18 mouse cellular contexts compared by ENCODE assay signal in genomic region chr11:20680781-20681180, GRCm38 (mm10).
"Had no signal": no experiment of that assay in that cellular context is flagged by ENCODE, and none has a peak within 500 bp of the region (broad histone marks: within the 10 kb centered on the region; RNA-seq: fewer than 3 reads in every experiment).

No protein-coding gene starts in this region.

- H3K9me3 ChIP-seq: liver, embryonic 13.5 days; liver, embryonic 15.5 days; lung, embryonic 15.5 days; megakaryocyte, embryonic 14.5 days; midbrain, embryonic 12.5 days; midbrain, embryonic 15.5 days; neural tube, embryonic 12.5 days; stomach, embryonic 15.5 days had no signal

- H3K4me3 ChIP-seq: liver, embryonic 13.5 days; liver, embryonic 15.5 days; lung, embryonic 15.5 days; megakaryocyte, embryonic 14.5 days; midbrain, embryonic 12.5 days; midbrain, embryonic 15.5 days; neural tube, embryonic 12.5 days; stomach, embryonic 15.5 days had no signal

- DNase-seq: liver, embryonic 13.5 days; liver, postnatal 0 days; lung, adult 2 months; lung, postnatal 14 days; lung, postnatal 36 days; right cerebral cortex, postnatal 14 days; thymus, adult 2 months; thymus, postnatal 14 days; thymus, postnatal 36 days had no signal

- H3K36me3 ChIP-seq: lung, embryonic 15.5 days; midbrain, embryonic 12.5 days; midbrain, embryonic 15.5 days; stomach, embryonic 15.5 days had no signal

- H3K4me1 ChIP-seq: liver, embryonic 13.5 days; liver, embryonic 15.5 days; lung, embryonic 15.5 days; midbrain, embryonic 12.5 days; midbrain, embryonic 15.5 days; neural tube, embryonic 12.5 days; stomach, embryonic 15.5 days had no signal

- H3K27me3 ChIP-seq: liver, embryonic 13.5 days; liver, embryonic 15.5 days; lung, embryonic 15.5 days; midbrain, embryonic 12.5 days; midbrain, embryonic 15.5 days; neural tube, embryonic 12.5 days; stomach, embryonic 15.5 days had no signal

- H3K27ac ChIP-seq: liver, embryonic 13.5 days; liver, embryonic 15.5 days; lung, embryonic 15.5 days; macrophage; midbrain, embryonic 12.5 days; midbrain, embryonic 15.5 days; neural tube, embryonic 12.5 days; stomach, embryonic 15.5 days; stomach, postnatal 0 days had no signal
